Mouse (Mus musculus): Measurements from ENCODE around the gene Camta1. TPM values are rescaled to one million over a fixed set of nuclear protein-coding genes. Genes with fewer than 3 reads are reported as not detected.
A peak's percentile ranks its signal among the peaks of the same experiment; 100 is the strongest.

Gene Camta1
- polyA plus RNA-seq, 1 experiment from 2014 or later, result 106 TPM

DNA sequence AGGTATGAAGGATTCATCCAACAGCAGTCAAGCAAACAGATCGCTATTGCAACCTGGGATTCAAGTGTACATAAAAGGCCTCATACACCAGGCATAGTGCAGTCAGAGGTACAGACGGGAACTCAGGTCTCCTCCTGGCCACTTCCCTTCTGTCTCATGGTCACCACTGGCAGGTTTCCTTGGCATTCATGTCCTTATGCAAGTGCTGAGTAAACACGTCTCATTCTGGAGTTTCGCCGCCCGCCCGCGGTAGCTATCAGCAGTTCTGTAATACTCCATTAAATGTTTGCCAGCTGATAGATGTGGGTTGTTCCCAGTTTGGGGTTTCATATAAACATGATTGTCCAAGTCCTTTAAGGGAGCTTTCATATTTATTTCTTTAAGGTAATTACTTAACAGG lies 94.3 kb downstream of the Camta1 start:
- DNase-seq (ENCODE audit: low spot score), result no peak
- no peak overlapping the region for H3K4me2 ChIP-seq (ENCODE audit: low read depth, severe bottlenecking)
- no peak overlapping the region for H3K9ac ChIP-seq (ENCODE audit: low read length)
- H3K4me3 ChIP-seq (ENCODE audit: low read depth, low read length), result no peak overlapping the region
- 0 out of 2 replicates have a peak, but pooled peaks cover 2% of the 10 kb centered on the region for H3K4me1 ChIP-seq (ENCODE audit: control insufficient read depth, insufficient read depth, low read length)
- H3K27me3 ChIP-seq (ENCODE audit: control insufficient read depth, insufficient read depth, low read length), result no peaks in the 10 kb centered on the region
- H3K9me3 ChIP-seq (ENCODE audit: control insufficient read depth, low read length), result no peaks in the 10 kb centered on the region
- 95% methylated on average over 8 of the region's 8 CpGs for WGBS
- no peak for ATAC-seq (ENCODE audit: insufficient number of reproducible peaks, low FRiP score, low TSS enrichment, low read depth)
- H3K36me3 ChIP-seq (ENCODE audit: control insufficient read depth, insufficient read depth, low read length), result no peaks in the 10 kb centered on the region
- no peak overlapping the region for H3K27ac ChIP-seq (replicated peaks; ENCODE audit: low read depth, low read length)

DNA sequence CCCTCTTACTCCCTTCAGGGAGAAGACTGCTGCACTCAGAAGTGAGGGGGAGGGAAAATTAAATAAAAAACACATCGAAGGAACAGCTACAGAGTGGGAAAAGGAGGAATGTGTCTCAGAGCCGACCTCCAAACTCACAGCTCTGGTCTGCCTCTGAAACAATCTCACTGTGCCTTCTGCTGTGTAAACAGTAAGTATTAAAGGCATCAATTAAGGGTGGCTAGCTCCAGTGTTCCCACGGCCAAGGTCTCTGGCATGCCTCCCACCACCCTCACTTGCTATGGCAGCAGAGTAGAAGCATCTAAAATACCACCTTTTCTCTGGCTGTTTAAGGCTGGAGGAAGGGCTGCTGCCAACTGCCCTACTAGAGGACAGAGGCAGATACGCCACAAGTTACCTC lies 96.3 kb downstream of the Camta1 start:
- Histone ChIP-seq H3K4me2 (ENCODE audit: low read depth, severe bottlenecking) (no peak overlapping the region), H3K4me1 (ENCODE audit: control insufficient read depth, insufficient read depth, low read length) (0 out of 2 replicates have a peak, but pooled peaks cover 2% of the 10 kb centered on the region), H3K27ac (replicated peaks; ENCODE audit: low read depth, low read length) (no peak overlapping the region), H3K4me3 (ENCODE audit: low read depth, low read length) (no peak overlapping the region), H3K9me3 (ENCODE audit: control insufficient read depth, low read length) (no peaks in the 10 kb centered on the region), H3K36me3 (ENCODE audit: control insufficient read depth, insufficient read depth, low read length) (no peaks in the 10 kb centered on the region), H3K9ac (ENCODE audit: low read length) (no peak overlapping the region), H3K27me3 (ENCODE audit: control insufficient read depth, insufficient read depth, low read length) (no peaks in the 10 kb centered on the region)
- ATAC-seq (ENCODE audit: insufficient number of reproducible peaks, low FRiP score, low TSS enrichment, low read depth) (no peak), DNase-seq (ENCODE audit: low spot score) (no peak)
- 71% methylated on average over 4 of the region's 4 CpGs for WGBS

- Histone ChIP-seq H3K9ac (ENCODE audit: low read length) (no peak overlapping the region), H3K4me2 (ENCODE audit: low read depth, severe bottlenecking) (no peak overlapping the region), H3K36me3 (ENCODE audit: control insufficient read depth, insufficient read depth, low read length) (no peaks in the 10 kb centered on the region), H3K4me3 (ENCODE audit: low read depth, low read length) (no peak overlapping the region), H3K27ac (replicated peaks; ENCODE audit: low read depth, low read length) (no peak overlapping the region), H3K9me3 (ENCODE audit: control insufficient read depth, low read length) (no peaks in the 10 kb centered on the region), H3K27me3 (ENCODE audit: control insufficient read depth, insufficient read depth, low read length) (no peaks in the 10 kb centered on the region), H3K4me1 (ENCODE audit: control insufficient read depth, insufficient read depth, low read length) (0 out of 2 replicates have a peak, but pooled peaks cover 2% of the 10 kb centered on the region)
- DNase-seq (ENCODE audit: low spot score) (peak; percentile 87), ATAC-seq (ENCODE audit: insufficient number of reproducible peaks, low FRiP score, low TSS enrichment, low read depth) (no peak)
- WGBS, result 32% methylated on average over 6 of the region's 6 CpGs
Observed at GRCm38 (mm10) chr4:151763928-151764327, 97.7 kb downstream of the Camta1 start.

- Histone ChIP-seq H3K4me2 (ENCODE audit: low read depth, severe bottlenecking) (no peak overlapping the region), H3K36me3 (ENCODE audit: control insufficient read depth, insufficient read depth, low read length) (no peaks in the 10 kb centered on the region), H3K27ac (replicated peaks; ENCODE audit: low read depth, low read length) (no peak overlapping the region), H3K4me3 (ENCODE audit: low read depth, low read length) (no peak overlapping the region), H3K9me3 (ENCODE audit: control insufficient read depth, low read length) (no peaks in the 10 kb centered on the region), H3K4me1 (ENCODE audit: control insufficient read depth, insufficient read depth, low read length) (no peaks in the 10 kb centered on the region), H3K27me3 (ENCODE audit: control insufficient read depth, insufficient read depth, low read length) (no peaks in the 10 kb centered on the region), H3K9ac (ENCODE audit: low read length) (no peak overlapping the region)
- 72% methylated on average over 2 of the region's 2 CpGs for WGBS
- ATAC-seq (ENCODE audit: insufficient number of reproducible peaks, low FRiP score, low TSS enrichment, low read depth) (no peak), DNase-seq (ENCODE audit: low spot score) (peak; percentile 61)
Observed at GRCm38 (mm10) chr4:151759095-151759494, 102.6 kb downstream of the Camta1 start.

DNA sequence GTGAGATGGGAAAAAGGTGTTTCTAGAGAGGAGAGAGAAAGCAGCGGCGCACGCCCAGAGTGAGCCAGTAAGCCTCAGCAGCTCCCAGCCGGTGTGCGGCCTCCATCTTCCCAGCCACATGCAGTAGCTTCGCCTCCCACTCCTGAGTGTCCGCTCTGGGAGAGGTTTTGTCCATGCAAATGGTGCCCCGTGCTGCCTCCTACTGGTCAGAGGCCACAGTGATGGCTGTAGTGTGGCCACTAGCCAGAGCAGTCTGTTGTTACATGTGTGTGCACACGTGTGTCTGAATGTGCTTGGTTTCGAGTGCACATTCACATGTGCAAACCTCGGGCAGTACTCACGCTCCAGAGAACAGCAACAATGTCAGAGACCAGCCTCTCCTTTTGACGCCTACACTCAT lies 103.3 kb downstream of the Camta1 start:
- H3K36me3 ChIP-seq (ENCODE audit: control insufficient read depth, insufficient read depth, low read length), result no peaks in the 10 kb centered on the region
- H3K4me2 ChIP-seq (ENCODE audit: low read depth, severe bottlenecking), result no peak overlapping the region
- H3K4me1 ChIP-seq (ENCODE audit: control insufficient read depth, insufficient read depth, low read length), result no peaks in the 10 kb centered on the region; the same call in 1 of the 2 replicates
- H3K9ac ChIP-seq (ENCODE audit: low read length), result no peak overlapping the region
- no peaks in the 10 kb centered on the region for H3K9me3 ChIP-seq (ENCODE audit: control insufficient read depth, low read length)
- ATAC-seq (ENCODE audit: insufficient number of reproducible peaks, low FRiP score, low TSS enrichment, low read depth) (no peak), DNase-seq (ENCODE audit: low spot score) (no peak)
- WGBS, result 93% methylated on average over 13 of the region's 13 CpGs
- no peaks in the 10 kb centered on the region for H3K27me3 ChIP-seq (ENCODE audit: control insufficient read depth, insufficient read depth, low read length)
- no peak overlapping the region for H3K4me3 ChIP-seq (ENCODE audit: low read depth, low read length)
- no peak overlapping the region for H3K27ac ChIP-seq (replicated peaks; ENCODE audit: low read depth, low read length)

- no peak overlapping the region for H3K4me3 ChIP-seq (ENCODE audit: low read depth, low read length)
- no peaks in the 10 kb centered on the region for H3K27me3 ChIP-seq (ENCODE audit: control insufficient read depth, insufficient read depth, low read length)
- no peaks in the 10 kb centered on the region for H3K9me3 ChIP-seq (ENCODE audit: control insufficient read depth, low read length)
- ATAC-seq (ENCODE audit: insufficient number of reproducible peaks, low FRiP score, low TSS enrichment, low read depth) (no peak), DNase-seq (ENCODE audit: low spot score) (no peak)
- 95% methylated on average over 3 of the region's 3 CpGs for WGBS
- H3K27ac ChIP-seq (replicated peaks; ENCODE audit: low read depth, low read length), result no peak overlapping the region
- H3K9ac ChIP-seq (ENCODE audit: low read length), result no peak overlapping the region
- H3K4me2 ChIP-seq (ENCODE audit: low read depth, severe bottlenecking), result no peak overlapping the region
- H3K4me1 ChIP-seq (ENCODE audit: control insufficient read depth, insufficient read depth, low read length), result no peaks in the 10 kb centered on the region; the same call in 1 of the 2 replicates
- no peaks in the 10 kb centered on the region for H3K36me3 ChIP-seq (ENCODE audit: control insufficient read depth, insufficient read depth, low read length)
Observed at GRCm38 (mm10) chr4:151757261-151757660, 104.4 kb downstream of the Camta1 start.

DNA sequence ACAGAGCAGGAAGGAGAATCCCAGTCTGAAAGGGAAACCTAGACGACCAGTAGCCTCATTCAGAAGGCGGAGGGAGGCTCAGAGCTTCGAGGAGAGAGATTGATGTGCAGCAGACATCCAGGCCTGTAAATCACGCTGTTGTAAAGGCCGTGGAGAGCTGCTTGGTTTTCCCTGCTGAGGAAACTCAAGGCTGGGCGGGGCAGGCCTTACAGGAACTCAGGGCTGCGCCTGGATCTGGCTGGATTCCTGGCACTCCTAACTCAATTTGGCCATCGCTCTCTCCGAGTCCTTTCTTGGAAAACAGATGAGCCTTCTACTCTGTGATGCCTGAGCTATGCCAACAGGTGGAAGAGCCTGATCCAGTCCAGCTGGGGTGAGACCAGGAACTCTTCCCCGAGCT lies 105.3 kb downstream of the Camta1 start:
- Histone ChIP-seq H3K27me3 (ENCODE audit: control insufficient read depth, insufficient read depth, low read length) (no peaks in the 10 kb centered on the region), H3K36me3 (ENCODE audit: control insufficient read depth, insufficient read depth, low read length) (no peaks in the 10 kb centered on the region), H3K9me3 (ENCODE audit: control insufficient read depth, low read length) (no peaks in the 10 kb centered on the region), H3K4me1 (ENCODE audit: control insufficient read depth, insufficient read depth, low read length) (no peaks in the 10 kb centered on the region; the same call in 1 of the 2 replicates), H3K27ac (replicated peaks; ENCODE audit: low read depth, low read length) (no peak overlapping the region), H3K9ac (ENCODE audit: low read length) (no peak overlapping the region), H3K4me2 (ENCODE audit: low read depth, severe bottlenecking) (no peak overlapping the region), H3K4me3 (ENCODE audit: low read depth, low read length) (no peak overlapping the region)
- 44% methylated on average over 10 of the region's 10 CpGs for WGBS
- ATAC-seq (ENCODE audit: insufficient number of reproducible peaks, low FRiP score, low TSS enrichment, low read depth) (no peak), DNase-seq (ENCODE audit: low spot score) (no peak)

- H3K4me2 ChIP-seq (ENCODE audit: low read depth, severe bottlenecking), result no peak overlapping the region
Observed at GRCm38 (mm10) chr4:151753231-151753630, 108.4 kb downstream of the Camta1 start.

GRCm38 (mm10) chr4:151752551-151752950 lies 109.1 kb downstream of the Camta1 start:
- H3K36me3 ChIP-seq (ENCODE audit: control insufficient read depth, insufficient read depth, low read length), result no peaks in the 10 kb centered on the region
- 64% methylated on average over 7 of the region's 7 CpGs for WGBS

More at GRCm38 (mm10) chr4:151753231-151753630, 108.4 kb downstream of the Camta1 start:
- WGBS, result 82% methylated on average over 10 of the region's 10 CpGs
- Histone ChIP-seq H3K4me1 (ENCODE audit: control insufficient read depth, insufficient read depth, low read length) (no peaks in the 10 kb centered on the region; the same call in 1 of the 2 replicates), H3K9me3 (ENCODE audit: control insufficient read depth, low read length) (no peaks in the 10 kb centered on the region), H3K36me3 (ENCODE audit: control insufficient read depth, insufficient read depth, low read length) (no peaks in the 10 kb centered on the region), H3K9ac (ENCODE audit: low read length) (no peak overlapping the region), H3K27ac (replicated peaks; ENCODE audit: low read depth, low read length) (no peak overlapping the region), H3K4me3 (ENCODE audit: low read depth, low read length) (no peak overlapping the region), H3K27me3 (ENCODE audit: control insufficient read depth, insufficient read depth, low read length) (no peaks in the 10 kb centered on the region)
- no peak for DNase-seq (ENCODE audit: low spot score)
- ATAC-seq (ENCODE audit: insufficient number of reproducible peaks, low FRiP score, low TSS enrichment, low read depth), result no peak

More at GRCm38 (mm10) chr4:151752551-151752950, 109.1 kb downstream of the Camta1 start:
- no peaks in the 10 kb centered on the region for H3K9me3 ChIP-seq (ENCODE audit: control insufficient read depth, low read length)
- no peaks in the 10 kb centered on the region for H3K27me3 ChIP-seq (ENCODE audit: control insufficient read depth, insufficient read depth, low read length)
- ATAC-seq (ENCODE audit: insufficient number of reproducible peaks, low FRiP score, low TSS enrichment, low read depth), result no peak
- H3K27ac ChIP-seq (replicated peaks; ENCODE audit: low read depth, low read length), result no peak overlapping the region
- no peak overlapping the region for H3K4me2 ChIP-seq (ENCODE audit: low read depth, severe bottlenecking)
- no peak overlapping the region for H3K4me3 ChIP-seq (ENCODE audit: low read depth, low read length)
- no peak for DNase-seq (ENCODE audit: low spot score)
- H3K4me1 ChIP-seq (ENCODE audit: control insufficient read depth, insufficient read depth, low read length), result no peaks in the 10 kb centered on the region; the same call in 1 of the 2 replicates
- H3K9ac ChIP-seq (ENCODE audit: low read length), result no peak overlapping the region

Data from limb, embryonic 11.5 days (tissue).